Mouse (Mus musculus): ENCODE data around the gene B3galt2. TPM values are rescaled to one million over a fixed set of nuclear protein-coding genes. Genes with fewer than 3 reads are reported as not detected.
A peak's percentile ranks its signal among the peaks of the same experiment; 100 is the strongest.

The B3galt2 gene
- total RNA-seq, 2 experiments from 2014 or later = 22.1 to 22.5 TPM

DNA sequence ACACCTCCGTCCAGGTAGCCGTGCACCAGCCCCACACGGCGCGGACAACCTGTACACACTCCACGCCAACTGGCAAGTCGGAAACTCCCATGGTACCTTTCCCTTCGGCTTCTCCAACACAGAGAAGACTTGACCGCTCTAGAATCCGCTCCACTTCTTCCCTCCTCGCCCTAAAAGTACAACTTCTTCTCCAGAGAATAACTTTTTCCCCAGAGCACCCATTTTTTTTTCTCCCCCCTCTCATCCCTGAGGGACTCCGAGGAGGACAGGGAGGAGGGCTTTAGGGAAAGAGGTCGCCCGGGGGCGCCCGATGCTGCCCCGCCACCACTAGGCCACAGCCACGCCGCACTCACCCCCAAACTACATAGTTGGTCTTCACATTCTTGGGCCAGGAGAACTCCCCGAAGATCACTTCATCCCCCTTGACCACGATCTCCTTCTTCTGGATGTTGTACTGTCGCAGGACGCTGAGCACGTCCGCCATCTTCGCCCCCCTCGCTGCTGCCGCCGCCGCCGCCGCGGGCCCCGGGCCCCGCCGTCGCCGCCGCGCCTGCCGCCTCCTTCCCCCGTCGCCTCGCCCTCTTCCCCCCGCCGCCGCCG, 61.8 kb downstream of the B3galt2 start:
- peak; percentile 18 for DNase-seq
- intact Hi-C loops (cut with DNase I) = no loop called here

DNA sequence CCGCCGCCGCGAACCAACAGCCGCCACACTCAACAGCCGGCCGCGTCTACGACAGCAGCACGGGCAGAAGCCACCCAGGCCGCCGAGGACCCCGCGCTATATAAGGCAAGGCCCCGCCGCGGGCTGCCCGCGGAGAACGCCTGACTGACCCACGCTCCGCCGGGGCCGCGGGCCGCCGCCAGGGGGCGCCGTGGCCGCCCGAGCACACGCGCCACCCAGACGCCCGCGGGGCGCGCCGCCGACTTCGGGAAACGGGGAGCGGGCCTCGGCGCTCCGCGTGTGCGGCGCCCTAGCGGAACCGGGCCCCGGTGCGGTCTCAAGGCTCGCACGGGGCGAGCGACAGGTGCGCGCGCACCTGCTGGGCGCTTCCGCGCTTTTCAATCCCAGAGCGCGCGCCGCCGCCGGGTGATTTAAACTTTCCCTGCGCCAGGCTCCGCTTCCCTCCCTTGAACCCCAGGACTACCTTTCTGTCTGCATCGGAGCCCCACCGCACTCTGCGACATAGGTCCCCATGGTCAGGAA, 62.3 kb downstream of the B3galt2 start, which contains the start of gene Cdc73:
TSS of gene Cdc73 (minus strand) at position 153 of the 522 bp plus-strand sequence.
- peak; percentile 93 for DNase-seq

More for the DNA sequence above, 62.3 kb downstream of the B3galt2 start, which contains the start of gene Cdc73:
- intact Hi-C loops (cut with DNase I) = no loop called here

Other genes with a start within 250 kb of the B3galt2 start
- gene Cdc73, start 62.2 kb downstream of the B3galt2 start, total RNA-seq (2021) = 10 to 100 TPM; 50.4 to 58.1 TPM
- 100 to 1,000 TPM in 1 of 2 experiments, 10 to 100 TPM in 1; 93.4 to 104 TPM for gene Glrx2, start 75.7 kb downstream of the B3galt2 start, total RNA-seq (2021)
- 10 to 100 TPM; 41.9 to 47.0 TPM for gene Trove2, start 136.4 kb downstream of the B3galt2 start, total RNA-seq (2021)
- 10 to 100 TPM; 26.0 to 28.2 TPM for gene Uchl5, start 136.6 kb downstream of the B3galt2 start, total RNA-seq (2021)

All from left cerebral cortex, postnatal 4 days (tissue).